Mouse (Mus musculus) CD4-positive, CD25-positive, alpha-beta regulatory T cell, adult 2 months (primary cell): Measurements from ENCODE around the gene Tmem231.

Source experiments
- DNase-seq: peaks from one replicate; pipeline ENCODE4 v3.0.0-alpha.2; 2012; ENCODE audit warnings: low read depth, low spot score

The Tmem231 gene

DNA sequence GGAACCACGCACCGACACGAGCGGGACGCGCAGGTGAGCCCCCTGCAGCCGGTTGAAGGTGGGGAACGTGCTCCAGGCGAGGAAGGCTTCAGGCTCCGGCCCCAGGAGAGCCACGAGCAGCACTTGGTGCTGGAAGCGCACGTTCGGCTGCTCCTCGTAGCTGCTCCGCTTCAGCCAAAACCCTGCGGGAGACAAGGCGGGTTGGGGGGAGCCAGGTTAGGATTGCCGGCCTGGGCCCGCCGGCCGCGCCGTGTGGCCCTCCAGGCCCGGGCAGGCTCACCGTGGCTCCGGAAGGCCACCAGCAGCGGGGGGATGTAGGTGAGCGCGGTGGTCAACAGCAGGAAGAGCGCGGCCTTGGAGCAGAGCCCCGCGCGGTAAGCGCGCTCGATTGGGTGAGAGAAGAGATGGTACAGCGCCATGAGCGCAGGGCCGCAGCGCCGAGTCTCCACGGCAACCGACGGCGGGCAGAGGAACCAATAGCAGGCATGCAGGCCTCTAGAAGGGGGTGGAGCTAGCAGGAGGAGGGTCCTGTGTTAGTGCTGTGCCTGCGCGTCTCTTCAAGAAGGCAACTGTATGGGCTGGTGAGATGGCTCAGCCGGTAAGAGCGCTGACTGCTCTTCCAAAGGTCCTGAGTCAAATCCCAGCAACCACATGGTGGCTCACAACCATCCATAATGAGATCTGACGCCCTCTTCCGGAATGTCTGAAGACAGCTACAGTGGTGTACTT, at the start of gene Tmem231:
TSS of gene Tmem231 (minus strand) at position 534 of the 729 bp plus-strand sequence.
- peak; percentile 95 for DNase-seq

DNA sequence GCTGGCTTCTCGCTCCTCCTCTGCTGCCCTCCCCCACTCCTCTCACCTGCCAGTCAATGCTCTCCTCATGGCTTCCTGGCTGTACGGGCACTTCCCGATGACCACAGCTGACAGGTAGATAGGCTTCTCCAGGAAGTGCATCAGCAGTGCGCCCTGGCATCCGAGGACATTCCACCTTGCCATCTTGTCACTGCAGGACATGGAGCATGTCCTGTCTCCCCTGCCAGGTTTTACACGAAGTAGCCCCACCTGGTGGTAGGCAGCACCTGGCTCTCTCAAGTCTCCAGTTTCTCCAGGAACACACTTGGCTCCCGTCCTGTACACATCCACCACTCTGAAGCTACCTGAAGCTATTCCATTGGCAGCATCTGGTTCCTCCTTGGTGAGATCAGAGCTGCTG, 48.4 kb upstream of the Tmem231 start:
- DNase-seq: peak; percentile 56

DNA sequence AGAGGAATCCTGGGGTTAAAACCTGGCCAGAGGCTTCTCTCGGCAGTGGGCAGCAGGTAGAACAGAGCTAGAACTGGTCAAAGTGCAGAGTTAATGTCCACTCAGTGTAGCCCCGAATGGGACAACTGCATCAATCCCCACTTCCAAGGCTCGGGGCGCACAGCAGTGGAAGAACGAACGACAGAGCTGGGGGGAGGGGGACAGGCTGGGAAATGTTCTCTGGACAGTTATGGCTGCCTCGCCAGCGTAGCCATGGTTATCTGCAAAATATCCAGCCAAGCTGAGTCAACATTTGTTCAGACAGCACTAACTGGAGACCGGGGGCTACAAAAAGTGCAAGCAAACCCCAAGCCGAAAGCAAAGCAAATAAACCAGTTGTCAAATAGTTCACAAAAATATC, 44.5 kb upstream of the Tmem231 start:
- DNase-seq: no peak

- peak; percentile 58 for DNase-seq
These were observed 42.6 kb upstream of the Tmem231 start for GRCm38 (mm10) chr8:111976326-111976725.

DNA sequence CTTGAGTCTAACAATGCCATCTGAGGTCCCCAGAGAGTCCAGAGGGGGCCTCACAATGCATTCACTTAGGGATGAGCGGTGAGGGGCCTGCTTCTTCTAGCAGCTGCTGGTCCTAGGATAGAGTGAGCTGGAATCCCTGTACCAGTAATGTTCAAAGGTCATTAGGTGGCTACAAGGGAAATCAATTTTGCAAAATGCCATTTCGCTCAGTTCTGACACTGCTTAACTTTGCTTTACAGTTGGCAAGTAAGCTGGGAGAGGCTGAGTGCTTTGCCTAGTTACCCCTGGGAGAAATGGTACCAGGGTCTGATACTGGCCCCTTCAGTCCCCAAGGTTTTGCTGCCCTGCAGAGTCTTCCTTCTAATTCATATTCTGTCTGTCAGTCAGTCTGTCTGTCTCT, 42.0 kb upstream of the Tmem231 start:
- DNase-seq: no peak

DNA sequence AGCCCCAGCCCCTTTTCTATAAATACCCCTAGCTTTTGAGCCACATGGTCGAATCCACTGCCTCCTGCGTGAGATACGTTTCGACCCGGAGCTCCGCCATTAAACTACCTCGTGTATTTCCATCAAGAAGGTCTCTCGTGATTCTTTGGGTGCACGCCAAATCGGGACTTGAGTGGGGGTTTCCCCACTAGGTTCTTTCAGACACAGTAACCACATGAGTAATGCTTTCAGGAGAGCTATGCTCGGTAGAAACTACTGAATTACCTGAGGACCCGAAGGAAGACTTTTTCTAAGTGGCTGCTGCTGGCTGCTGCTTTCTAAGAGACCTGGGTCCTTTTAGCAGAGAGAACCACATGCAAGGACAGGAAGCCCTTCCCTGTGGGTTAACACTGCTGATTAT, 40.5 kb upstream of the Tmem231 start:
- peak; percentile 35 for DNase-seq

- no peak for DNase-seq
These were observed 35.3 kb upstream of the Tmem231 start for GRCm38 (mm10) chr8:111968991-111969390.

- no peak for DNase-seq
These were observed 34.9 kb upstream of the Tmem231 start for GRCm38 (mm10) chr8:111968541-111968940.

DNA sequence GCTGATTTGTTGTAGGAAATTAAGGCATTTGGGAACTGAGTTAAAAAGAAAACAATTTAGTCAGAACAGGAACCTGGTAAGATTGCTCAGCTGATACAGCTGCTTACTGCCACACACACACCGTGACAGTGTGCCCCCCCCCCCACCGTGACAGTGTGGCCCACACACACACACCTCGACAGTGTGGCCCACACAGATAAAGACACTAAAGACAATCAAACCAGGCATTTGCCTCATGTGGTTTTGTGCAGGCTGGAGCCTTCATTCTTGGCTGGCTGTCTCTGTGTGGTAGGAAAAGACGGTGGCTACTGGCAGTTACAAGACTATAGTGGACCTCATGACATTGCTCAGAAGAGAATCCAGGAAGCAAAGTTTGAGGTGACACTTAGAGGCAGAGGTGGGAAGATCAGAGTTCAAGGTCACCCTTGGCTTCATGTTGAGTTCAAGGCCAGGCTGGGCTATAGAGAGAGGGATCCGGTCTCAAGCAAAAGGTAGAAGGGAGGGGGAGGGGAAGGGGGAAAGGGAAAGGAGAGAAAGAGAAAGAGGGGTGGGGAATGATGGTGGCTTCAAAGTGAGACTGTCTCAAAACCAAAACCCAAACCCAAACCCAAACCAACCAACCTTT, 33.7 kb upstream of the Tmem231 start:
- peak; percentile 25 for DNase-seq

DNA sequence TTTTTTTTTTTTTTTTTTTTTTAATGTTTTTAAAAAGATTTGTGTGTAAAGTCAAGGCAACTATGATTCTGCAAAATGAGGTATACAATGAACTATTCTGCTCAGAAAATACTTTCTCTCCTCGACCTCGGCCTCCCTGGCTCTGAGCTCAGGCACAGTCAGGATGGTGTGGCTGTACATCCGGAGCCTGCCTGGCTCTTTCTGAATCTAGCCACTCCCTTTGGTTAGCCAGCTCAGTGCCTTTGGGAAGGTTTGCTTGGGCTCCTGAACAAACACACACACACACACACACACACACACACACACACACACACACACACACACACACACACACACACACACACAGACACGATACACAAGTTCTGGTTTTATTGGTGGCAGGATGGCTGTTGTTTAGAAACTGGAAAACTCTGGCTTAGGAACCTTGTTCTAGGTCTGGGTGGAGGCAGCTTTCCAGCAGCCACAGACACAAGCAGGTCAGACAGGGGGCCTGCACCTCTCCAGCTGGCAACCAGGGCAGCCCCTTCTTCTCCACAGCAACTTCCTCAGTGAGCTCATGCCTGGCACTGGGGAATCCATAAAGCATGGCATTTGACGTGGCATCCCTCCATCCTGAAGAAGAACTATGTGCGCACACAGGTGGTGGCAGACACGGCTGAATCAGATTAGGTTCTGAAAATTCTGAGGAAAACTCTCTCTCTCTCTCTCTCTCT, 31.3 kb upstream of the Tmem231 start:
- DNase-seq: no peak

DNA sequence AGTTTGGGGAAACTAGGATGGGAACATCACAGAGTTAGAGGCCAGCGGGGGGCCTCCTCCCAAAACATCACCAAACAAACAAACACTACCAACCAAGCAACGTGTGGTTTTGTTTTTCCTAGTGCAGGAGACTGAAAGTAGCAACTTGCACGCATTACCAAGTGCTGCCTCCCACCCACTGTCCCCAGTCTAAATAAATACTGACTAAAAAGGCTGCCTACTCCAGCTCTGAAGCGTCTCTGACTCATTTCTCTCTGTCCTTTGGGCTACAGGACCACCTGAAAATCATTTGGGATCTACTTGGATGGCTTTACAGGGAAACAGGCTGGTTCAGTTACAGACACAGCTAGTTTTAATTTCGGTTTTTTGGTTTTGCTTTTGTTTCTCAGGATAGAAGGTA, 30.7 kb upstream of the Tmem231 start:
- DNase-seq: no peak

GRCm38 (mm10) chr8:111963546-111963945, 29.9 kb upstream of the Tmem231 start:
- no peak for DNase-seq

GRCm38 (mm10) chr8:111963091-111963490, 29.4 kb upstream of the Tmem231 start:
- DNase-seq: no peak

- DNase-seq: no peak
These were observed 28.9 kb upstream of the Tmem231 start for GRCm38 (mm10) chr8:111962589-111962988.

DNA sequence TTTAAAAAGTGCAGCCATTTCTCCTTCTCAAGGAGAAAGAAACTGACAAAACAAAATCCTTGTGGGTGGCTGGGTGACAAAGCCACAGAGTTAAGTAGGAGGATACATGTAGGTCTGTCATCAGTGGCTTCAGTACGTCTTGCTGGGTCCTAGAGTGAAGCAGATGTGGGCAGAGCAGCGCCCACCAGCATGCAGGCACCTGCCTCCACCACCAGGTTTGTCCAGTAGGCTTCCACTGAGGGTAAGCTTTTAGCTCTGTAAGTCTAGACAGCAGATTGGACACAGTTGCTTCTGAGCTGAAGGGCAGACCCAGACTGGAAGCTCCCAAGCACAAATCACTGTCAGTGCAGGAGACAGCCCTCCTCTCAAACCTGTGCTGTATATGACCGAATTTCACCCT, 27.6 kb upstream of the Tmem231 start:
- DNase-seq: no peak

DNA sequence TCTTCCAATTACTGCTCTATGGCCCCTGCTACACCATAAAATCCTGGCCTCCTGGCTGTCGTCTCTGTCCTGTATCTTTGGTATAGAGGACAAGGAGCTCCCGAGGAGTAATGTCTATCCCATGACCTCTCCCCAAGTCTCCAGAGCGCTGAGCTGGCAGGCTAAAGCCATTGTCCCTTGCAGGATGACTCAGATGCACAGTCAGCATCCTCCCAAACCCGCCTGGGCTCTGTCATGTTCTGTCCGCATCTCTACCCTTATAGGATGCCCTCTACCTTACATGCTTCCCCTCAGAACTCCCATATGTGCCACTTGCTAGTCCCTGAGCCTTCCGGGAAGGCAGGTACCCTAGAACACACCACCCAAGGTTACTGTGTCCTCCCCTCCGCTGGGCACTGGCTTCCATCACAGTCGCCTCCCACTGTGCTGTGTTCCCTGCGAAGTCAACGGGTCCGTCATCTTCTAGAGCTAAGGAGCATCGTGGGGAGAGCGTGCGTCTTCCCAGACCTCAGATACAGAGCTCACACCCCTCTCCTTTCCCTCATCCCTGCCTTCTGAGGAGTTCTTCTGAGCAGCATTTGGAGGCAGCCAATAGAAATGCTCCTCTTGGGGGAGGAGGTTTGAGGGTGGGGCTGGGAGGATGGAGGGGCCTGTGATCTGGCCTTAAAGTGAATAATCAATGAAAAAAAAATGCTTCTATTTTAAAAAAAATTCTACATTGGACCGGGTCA, 27.1 kb upstream of the Tmem231 start:
- DNase-seq: no peak

DNA sequence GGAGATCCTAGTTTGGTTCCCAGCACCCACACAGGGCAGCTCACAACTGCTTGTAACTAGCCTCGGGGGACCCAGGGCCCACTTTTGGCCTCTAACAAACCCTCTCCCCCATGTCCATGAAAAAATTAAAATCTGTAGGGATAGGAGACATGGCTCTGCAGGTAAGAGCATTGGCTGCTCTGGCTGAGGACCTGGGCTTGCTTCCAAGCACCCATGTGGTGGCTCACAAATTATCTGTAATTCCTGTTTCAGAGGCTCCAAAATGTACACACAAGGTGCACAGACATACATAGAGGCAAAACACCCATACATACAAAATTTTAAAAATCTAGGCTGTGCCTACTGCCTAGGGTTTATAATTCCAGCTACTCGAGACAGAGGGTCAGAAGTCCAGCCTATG, 23.6 kb upstream of the Tmem231 start:
- DNase-seq: no peak

GRCm38 (mm10) chr8:111955879-111956278, 22.2 kb upstream of the Tmem231 start:
- peak; percentile 21 for DNase-seq

GRCm38 (mm10) chr8:111954844-111955594, 21.3 kb upstream of the Tmem231 start:
- DNase-seq: peak; percentile 29

GRCm38 (mm10) chr8:111951936-111952335, 18.3 kb upstream of the Tmem231 start:
- DNase-seq: no peak

GRCm38 (mm10) chr8:111951317-111951716, 17.6 kb upstream of the Tmem231 start:
- no peak for DNase-seq
